ENCODE assay signal across 9 mouse cellular contexts in genomic region chr8:84945235-84945632, GRCm38 (mm10). TPM values are rescaled to one million over a fixed set of nuclear protein-coding genes. Genes with fewer than 3 reads are reported as not detected.
DNase-seq lines count a peak whose midpoint lies in the region; ATAC-seq and TF ChIP-seq lines count a peak whose summit lies in the region.
"Had no signal": no experiment of that assay in that cellular context is flagged by ENCODE, and none has a peak within 500 bp of the region (broad histone marks: within the 10 kb centered on the region; RNA-seq: fewer than 3 reads in every experiment).

No protein-coding gene starts in this region.

- peak overlapping the region; percentile 69 for H3K4me2 ChIP-seq in forebrain, postnatal 0 days (ENCODE audit: low read depth)

- H3K36me3 ChIP-seq in forebrain, postnatal 0 days (ENCODE audit: insufficient read depth): no peaks in the 10 kb centered on the region

- H3K4me1 ChIP-seq in forebrain, postnatal 0 days (ENCODE audit: insufficient read depth): 0 out of 2 replicates have a peak, but pooled peaks cover 9% of the 10 kb centered on the region

- no peak for TF ChIP-seq CTCF in forebrain, postnatal 0 days (IDR thresholded peaks at IDR 0.05; ENCODE audit: low read depth)

- peak overlapping the region; percentile 77 for H3K4me3 ChIP-seq in forebrain, postnatal 0 days (ENCODE audit: low read depth, low read length)

- peak overlapping the region; percentile 80 for H3K9ac ChIP-seq in forebrain, postnatal 0 days

- WGBS in forebrain, postnatal 0 days: 0% methylated on average over 11 of the region's 11 CpGs

- peaks cover 11% of the 10 kb centered on the region; the same call in 1 of the 2 replicates for H3K27me3 ChIP-seq in forebrain, postnatal 0 days (ENCODE audit: insufficient read depth, low read length)

- ATAC-seq in cerebellum, adult (ENCODE audit: insufficient number of reproducible peaks, low FRiP score, low TSS enrichment): peak; percentile 53; the same call in 1 of the 2 replicates
- ATAC-seq in forebrain, postnatal 0 days: peak; percentile 54

- peak overlapping the region; percentile 84; the same call in 1 of the 2 replicates for H3K27ac ChIP-seq in forebrain, postnatal 0 days (ENCODE audit: low read depth, low read length)

- H3K9me3 ChIP-seq in forebrain, postnatal 0 days (ENCODE audit: low read length): no peaks in the 10 kb centered on the region

- intact Hi-C loops in left cerebral cortex, postnatal 25 days (cut with DNase I): no loop called here
- intact Hi-C loops in gastrocnemius, postnatal 36 days (cut with DNase I): loop anchor here (2.0 kb wide), 1 partner anchor 46 kb away; the partner anchor contains the start of gene Hook2

- DNase-seq in cerebellum, adult 11 months: no peak
- DNase-seq in MN1 (ENCODE audit: low spot score): peak; percentile 87
- peak; percentile 80 for DNase-seq in forebrain, postnatal 0 days
- peak; percentile 83 to 94 for DNase-seq in left cerebral cortex, postnatal 25 days (ENCODE audit: low spot score in 2 of 2)
- DNase-seq in right cerebral cortex, adult 18-20 months: peak; percentile 89
- no peak for DNase-seq in urinary bladder, postnatal 4 days (ENCODE audit: low spot score in 2 of 2)
- no peak for DNase-seq in gastrocnemius, postnatal 36 days

RNA-seq across cellular contexts. Expression of gene Rtbdn, which starts 1.6 kb away (rescaled TPM):
- 4.8 and 10.4 TPM in 2 replicates for total RNA-seq in forebrain, postnatal 0 days (2014; rRNA removed)
- polyA plus RNA-seq in forebrain, postnatal 0 days (2015; fragmentation: Nextera tagmentation; extraction: Ambion mirVana): 1.7 and 3.5 TPM in 2 replicates
- total RNA-seq in left cerebral cortex, postnatal 25 days (2021): 1 to 10 TPM in 1 of 2 experiments, under 1 TPM in 1; 0.71 to 1.1 TPM
- total RNA-seq in gastrocnemius, postnatal 36 days (2021): not detected
- total RNA-seq: common myeloid progenitor, adult 5-6 weeks had no signal

RNA-seq across cellular contexts. Expression of gene Mast1, which starts 8.1 kb away (rescaled TPM):
- 39.7 and 57.7 TPM in 2 replicates for total RNA-seq in forebrain, postnatal 0 days (2014; rRNA removed)
- polyA plus RNA-seq in forebrain, postnatal 0 days (2015; fragmentation: Nextera tagmentation; extraction: Ambion mirVana): 44.2 and 63.8 TPM in 2 replicates
- total RNA-seq in left cerebral cortex, postnatal 25 days (2021): 10 to 100 TPM; 85.7 to 90.3 TPM
- total RNA-seq in gastrocnemius, postnatal 36 days (2021): not detected
- total RNA-seq: common myeloid progenitor, adult 5-6 weeks had no signal

RNA-seq across cellular contexts. Expression of gene Gm49661, which starts 24.0 kb away (rescaled TPM):
- total RNA-seq in forebrain, postnatal 0 days (2014; rRNA removed): not detected in 2 replicates
- not detected in 2 replicates for polyA plus RNA-seq in forebrain, postnatal 0 days (2015; fragmentation: Nextera tagmentation; extraction: Ambion mirVana)
- 1 to 10 TPM in 1 of 2 experiments, not detected in 1; 3.5 TPM for total RNA-seq in left cerebral cortex, postnatal 25 days (2021)
- total RNA-seq in gastrocnemius, postnatal 36 days (2021): not detected
- total RNA-seq: common myeloid progenitor, adult 5-6 weeks had no signal

RNA-seq across cellular contexts. Expression of gene Prdx2, which starts 24.2 kb away (rescaled TPM):
- total RNA-seq in forebrain, postnatal 0 days (2014; rRNA removed): 814 and 983 TPM in 2 replicates
- 974 and 1,110 TPM in 2 replicates for polyA plus RNA-seq in forebrain, postnatal 0 days (2015; fragmentation: Nextera tagmentation; extraction: Ambion mirVana)
- total RNA-seq in left cerebral cortex, postnatal 25 days (2021): 100 to 1,000 TPM; 340 to 356 TPM
- 100 to 1,000 TPM; 180 to 196 TPM for total RNA-seq in gastrocnemius, postnatal 36 days (2021)

RNA-seq across cellular contexts. Expression of gene Rnaseh2a, which starts 24.3 kb away (rescaled TPM):
- total RNA-seq in forebrain, postnatal 0 days (2014; rRNA removed): 39.8 and 42.7 TPM in 2 replicates
- 52.2 and 56.3 TPM in 2 replicates for polyA plus RNA-seq in forebrain, postnatal 0 days (2015; fragmentation: Nextera tagmentation; extraction: Ambion mirVana)
- total RNA-seq in left cerebral cortex, postnatal 25 days (2021): 10 to 100 TPM; 40.7 to 42.2 TPM
- 10 to 100 TPM; 23.3 to 23.8 TPM for total RNA-seq in gastrocnemius, postnatal 36 days (2021)

Comparison
In these comparisons a context has a peak if more than half of its experiments do, and no peak if none do; other contexts are left out.
1. DNase-seq: peak in MN1 (single experiment), forebrain, postnatal 0 days (single experiment), left cerebral cortex, postnatal 25 days (2 of 2) and right cerebral cortex, adult 18-20 months (single experiment); none in cerebellum, adult 11 months (single experiment), urinary bladder, postnatal 4 days (0 of 2) and gastrocnemius, postnatal 36 days (0 of 2).
2. RNA of gene Mast1, which starts 8.1 kb away (total RNA-seq): 85.7 to 90.3 TPM in left cerebral cortex, postnatal 25 days and 39.7 to 57.7 TPM in forebrain, postnatal 0 days; not detected in gastrocnemius, postnatal 36 days; every median in the first group is over 10 times any median in the second.